Comparison of ENCODE assay signal across 11 mouse cellular contexts in the genomic region with DNA sequence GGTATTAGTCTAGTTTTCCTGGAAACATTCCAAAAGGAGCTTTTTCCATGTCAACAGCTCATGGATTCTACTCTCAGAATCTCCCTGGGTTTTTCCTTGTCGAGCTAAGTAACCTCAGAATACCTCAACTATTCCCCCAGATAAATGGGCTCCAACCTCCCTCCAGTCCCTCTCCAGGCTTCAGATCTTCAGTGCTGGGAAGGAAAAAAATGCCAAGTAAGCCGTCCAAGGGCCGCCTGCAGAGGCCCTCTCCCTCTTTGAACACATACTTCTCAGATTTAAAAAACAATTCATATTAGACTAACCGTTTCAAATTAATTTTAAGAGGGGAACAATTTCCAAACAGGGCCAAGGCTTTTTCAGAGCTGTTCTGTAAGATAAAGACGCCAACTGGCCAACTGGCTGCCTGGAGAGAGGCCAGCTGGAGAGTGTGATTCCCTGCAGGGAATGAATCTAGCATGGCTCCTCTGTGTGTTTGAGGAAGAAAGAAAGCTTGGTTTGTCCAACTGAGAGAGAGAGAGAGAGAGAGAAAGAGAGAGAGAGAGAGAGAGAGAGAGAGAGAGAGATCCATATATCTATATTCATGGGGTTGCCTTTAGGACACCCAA. TPM values are rescaled to one million over a fixed set of nuclear protein-coding genes. Genes with fewer than 3 reads are reported as not detected.
DNase-seq lines count a peak whose midpoint lies in the region; ATAC-seq lines count a peak whose summit lies in the region.
"Had no signal": no experiment of that assay in that cellular context is flagged by ENCODE, and none has a peak within 500 bp of the region (broad histone marks: within the 10 kb centered on the region; RNA-seq: fewer than 3 reads in every experiment).

No protein-coding gene starts in this region.

- no peak overlapping the region for H3K9ac ChIP-seq in midbrain, embryonic 16.5 days (ENCODE audit: low read depth, low read length)

- H3K27me3 ChIP-seq in midbrain, embryonic 16.5 days (ENCODE audit: control insufficient read depth, insufficient read depth, low read depth, low read length), result no peaks in the 10 kb centered on the region

- peak; percentile 60; the same call in 1 of the 2 replicates for ATAC-seq in midbrain, embryonic 16.5 days

- WGBS in midbrain, embryonic 16.5 days, result 21% methylated on average over 5 of the region's 5 CpGs

- no peaks in the 10 kb centered on the region for H3K4me1 ChIP-seq in midbrain, embryonic 16.5 days (ENCODE audit: control insufficient read depth, insufficient read depth, low read length)

- peak; percentile 61 for DNase-seq in adrenal gland, postnatal 10 days
- no peak for DNase-seq in adrenal gland, adult 8-10 months
- DNase-seq in left cerebral cortex, postnatal 10 days (ENCODE audit: extremely low spot score in 1 of 2, low spot score in 2 of 2), result peak; percentile 31 to 52
- DNase-seq in left cerebral cortex, adult 11 months (ENCODE audit: low spot score), result no peak
- peak; percentile 32 for DNase-seq in gastrocnemius, adult 18-20 months (ENCODE audit: low spot score)
- no peak for DNase-seq in kidney, postnatal 25 days
- no peak for DNase-seq in urinary bladder, postnatal 25 days (ENCODE audit: low spot score)

- H3K4me3 ChIP-seq in midbrain, embryonic 16.5 days (ENCODE audit: low read depth, low read length), result no peak overlapping the region
- H3K4me3 ChIP-seq: erythroblast, embryonic 14.5 days had no signal

- no peak overlapping the region for H3K4me2 ChIP-seq in midbrain, embryonic 16.5 days (ENCODE audit: low read length)

- intact Hi-C loops in left cerebral cortex, postnatal 10 days (cut with DNase I), result no loop called here

- H3K36me3 ChIP-seq in midbrain, embryonic 16.5 days (ENCODE audit: control insufficient read depth, insufficient read depth, low read length), result no peaks in the 10 kb centered on the region

- H3K27ac ChIP-seq in midbrain, embryonic 16.5 days (ENCODE audit: low read length), result no peak overlapping the region
- H3K27ac ChIP-seq: kidney, postnatal 0 days; macrophage had no signal

- no peaks in the 10 kb centered on the region for H3K9me3 ChIP-seq in midbrain, embryonic 16.5 days (replicated peaks; ENCODE audit: control insufficient read depth, low read length, poor library complexity, severe bottlenecking)

RNA-seq across cellular contexts. Expression of a gene that starts 37.2 kb away (rescaled TPM):
- 100 to 1,000 TPM; 321 to 336 TPM for total RNA-seq in adrenal gland, postnatal 10 days (2021)
- total RNA-seq in adrenal gland, adult 8-10 months (2022), result 100 to 1,000 TPM; 163 to 303 (median 206) TPM
- 100 to 1,000 TPM; 238 to 241 TPM for total RNA-seq in left cerebral cortex, postnatal 10 days (2021)
- 100 to 1,000 TPM; 318 to 338 TPM for total RNA-seq in gastrocnemius, adult 18-20 months (2021)
- polyA plus RNA-seq in midbrain, embryonic 16.5 days (2015; fragmentation: Nextera tagmentation; extraction: Ambion mirVana), result 270 and 283 TPM in 2 replicates

Comparison
In these comparisons a context has a peak if more than half of its experiments do, and no peak if none do; other contexts are left out.
1. DNase-seq: peak in adrenal gland, postnatal 10 days (single experiment), left cerebral cortex, postnatal 10 days (2 of 2) and gastrocnemius, adult 18-20 months (single experiment); none in adrenal gland, adult 8-10 months (single experiment), left cerebral cortex, adult 11 months (single experiment), kidney, postnatal 25 days (0 of 2) and urinary bladder, postnatal 25 days (single experiment).